Mouse (Mus musculus) ES-CJ7 (cell line): ENCODE results near the gene Kat2a.

ENCODE experiments used
- DNase-seq: peaks from one replicate; pipeline ENCODE4 v3.0.0; 2011; ENCODE audit warnings: low read depth, low spot score

Kat2a gene

DNA sequence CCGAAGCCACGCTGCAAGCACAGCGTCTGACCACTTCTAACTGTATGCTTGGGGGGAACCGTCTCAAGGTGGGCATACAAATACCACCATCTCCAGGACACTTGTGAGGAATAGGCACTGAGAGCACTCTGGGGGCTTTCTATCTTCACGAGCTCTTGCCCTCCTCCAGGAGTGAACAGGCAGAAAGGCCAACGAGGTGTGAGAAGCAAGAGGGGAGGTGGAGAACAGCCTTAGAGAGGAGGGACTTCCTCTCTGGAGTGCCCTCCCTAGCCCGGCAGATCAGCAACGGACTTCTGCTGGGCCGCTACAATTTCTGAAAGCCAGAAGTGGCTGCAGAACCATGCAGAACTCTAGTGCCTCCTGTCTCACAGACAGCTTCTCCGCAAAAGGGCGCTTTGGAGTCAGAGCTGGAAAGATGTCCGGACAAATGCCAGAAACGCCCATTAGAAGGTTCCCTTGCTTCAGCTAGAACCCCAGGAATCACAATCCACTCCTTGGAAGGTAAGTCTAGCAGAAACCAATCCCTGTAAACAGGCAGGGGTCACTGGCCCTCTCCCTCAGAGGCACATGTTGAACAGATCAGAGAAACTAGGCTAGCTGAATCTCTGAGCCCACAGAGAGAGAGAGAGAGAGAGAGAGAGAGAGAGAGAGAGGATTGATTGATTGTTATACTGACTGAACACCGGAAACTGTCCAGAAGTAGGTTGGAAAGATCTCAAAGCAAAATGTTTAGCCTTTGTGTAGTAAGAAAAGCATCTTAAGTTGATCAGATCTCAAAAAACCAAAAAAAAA is 23.9 kb upstream of the Kat2a start:
- no peak for DNase-seq

DNA sequence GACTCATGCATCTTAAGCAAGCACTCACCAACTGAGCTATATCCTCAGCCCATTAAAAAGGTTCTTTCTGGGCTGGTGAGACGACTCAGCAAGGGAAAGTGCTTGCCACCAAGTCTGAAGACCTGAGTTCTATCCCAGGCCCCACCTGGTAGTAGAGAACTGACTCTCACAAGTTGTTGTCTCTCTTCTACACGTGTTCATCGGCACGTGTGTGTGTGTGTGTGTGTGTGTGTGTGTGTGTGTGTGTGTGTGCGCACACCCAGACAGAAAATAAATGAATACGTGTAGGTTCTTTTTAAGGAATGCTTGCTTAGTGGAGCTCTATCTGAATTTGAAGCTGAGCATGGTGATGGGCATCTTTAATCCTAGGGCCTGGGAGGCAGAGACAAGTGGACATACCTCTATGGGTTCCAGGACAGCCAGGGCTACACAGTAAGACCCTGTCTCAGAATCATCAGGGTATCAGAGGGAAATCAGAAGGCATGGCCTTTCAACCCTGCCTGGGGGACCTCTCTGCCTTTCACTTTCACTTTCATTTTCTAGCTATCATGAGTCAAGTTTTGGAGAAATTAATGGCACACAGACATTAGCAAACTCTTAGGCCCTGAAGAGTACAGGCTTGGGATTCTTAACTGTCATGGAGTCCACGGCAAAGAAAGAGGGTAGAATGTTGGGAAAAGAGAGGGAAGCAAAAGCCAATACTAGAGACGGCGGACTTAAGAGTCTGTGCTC is 23.0 kb upstream of the Kat2a start:
- no peak for DNase-seq

DNA sequence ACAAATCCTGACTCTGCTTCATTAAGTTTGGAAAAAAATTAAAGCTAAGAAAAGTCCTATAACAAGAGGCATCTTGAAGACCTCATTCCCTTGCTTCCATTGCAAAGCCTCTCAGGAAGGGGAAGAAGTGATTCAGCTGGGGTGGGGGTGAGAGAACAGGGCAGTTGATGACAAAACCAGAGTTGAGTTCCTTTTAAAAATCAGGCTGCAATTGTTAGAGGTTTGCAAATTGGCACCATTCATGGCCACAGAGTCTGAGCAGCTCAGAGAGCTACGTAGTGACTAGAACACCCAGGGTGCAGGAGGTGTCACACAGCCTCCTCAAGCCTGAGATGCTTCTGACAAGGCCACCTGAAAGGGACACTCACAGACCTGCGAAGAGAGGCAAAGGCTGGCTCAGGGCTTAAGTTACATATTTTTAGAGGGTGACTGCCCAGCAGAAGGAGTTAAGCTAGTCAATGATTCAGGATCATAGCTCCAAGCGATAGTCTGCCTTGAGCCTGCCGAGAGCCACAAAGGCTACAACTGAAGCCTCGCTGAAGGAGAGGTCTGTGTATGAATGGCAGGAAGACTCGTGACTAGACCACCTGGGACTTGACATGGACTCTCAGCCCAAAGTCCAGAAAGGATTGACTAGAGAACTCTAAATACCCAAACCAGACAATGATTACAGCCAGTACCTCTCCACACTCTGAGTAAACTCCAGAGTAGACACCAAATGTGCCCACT is 18.4 kb upstream of the Kat2a start:
- no peak for DNase-seq

DNA sequence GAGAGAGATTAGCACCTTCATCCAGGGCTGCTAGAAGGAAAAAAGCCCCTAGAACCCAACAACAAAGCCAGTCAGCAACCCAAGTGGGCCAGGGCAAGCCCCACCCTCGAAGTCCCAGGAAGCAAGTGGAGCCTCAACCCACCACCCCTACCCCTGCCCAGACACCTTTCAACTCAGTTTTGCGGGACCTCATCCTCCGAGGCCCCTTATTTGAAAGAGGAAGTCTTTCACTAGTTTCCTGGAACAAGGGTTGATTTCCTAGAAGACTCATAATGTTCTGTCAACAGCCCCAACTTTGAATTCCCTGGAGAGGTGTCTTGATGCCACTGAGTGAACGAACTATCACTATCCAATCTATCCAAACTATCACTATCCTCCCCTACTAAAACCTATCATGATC is 17.7 kb upstream of the Kat2a start:
- no peak for DNase-seq

DNA sequence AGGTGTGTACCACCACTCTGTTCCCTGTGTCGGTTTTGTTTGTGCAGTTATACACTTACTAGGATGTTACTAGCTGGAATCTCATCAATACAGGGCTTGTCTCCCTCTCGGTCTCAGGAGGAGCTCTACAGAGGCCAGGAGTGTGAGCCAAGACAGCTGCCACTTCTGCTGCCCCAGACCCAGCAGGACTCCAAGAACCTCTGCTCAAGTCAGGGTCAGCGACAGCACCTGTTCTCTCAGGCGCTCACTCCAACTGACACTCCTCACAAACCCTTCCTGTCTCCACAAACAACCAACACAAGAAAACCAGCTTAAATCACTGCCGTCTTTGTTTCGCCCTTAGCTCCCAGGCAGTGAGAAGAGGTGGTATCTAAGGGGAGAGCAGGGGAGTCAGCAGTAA is 16.3 kb upstream of the Kat2a start:
- DNase-seq, result no peak

DNA sequence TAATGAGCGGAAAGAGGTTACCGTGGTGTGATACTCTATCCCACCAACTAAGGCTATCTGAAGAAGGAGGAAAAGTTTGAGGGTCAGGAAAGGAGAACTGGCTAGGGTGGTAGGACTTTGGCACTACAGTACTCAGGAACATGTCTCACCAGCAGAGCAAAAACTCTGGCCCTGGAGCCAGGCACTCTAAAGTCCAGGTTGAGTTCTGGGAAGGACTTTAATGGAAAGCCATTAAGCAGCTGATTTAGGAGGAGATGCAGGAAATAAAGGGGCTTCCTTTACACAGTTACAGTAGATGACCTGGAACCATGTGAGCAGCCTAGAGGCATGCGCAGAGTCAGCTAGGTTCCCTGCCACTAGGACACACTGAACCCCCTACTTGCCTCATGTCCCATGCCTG is 14.9 kb upstream of the Kat2a start:
- no peak for DNase-seq

DNA sequence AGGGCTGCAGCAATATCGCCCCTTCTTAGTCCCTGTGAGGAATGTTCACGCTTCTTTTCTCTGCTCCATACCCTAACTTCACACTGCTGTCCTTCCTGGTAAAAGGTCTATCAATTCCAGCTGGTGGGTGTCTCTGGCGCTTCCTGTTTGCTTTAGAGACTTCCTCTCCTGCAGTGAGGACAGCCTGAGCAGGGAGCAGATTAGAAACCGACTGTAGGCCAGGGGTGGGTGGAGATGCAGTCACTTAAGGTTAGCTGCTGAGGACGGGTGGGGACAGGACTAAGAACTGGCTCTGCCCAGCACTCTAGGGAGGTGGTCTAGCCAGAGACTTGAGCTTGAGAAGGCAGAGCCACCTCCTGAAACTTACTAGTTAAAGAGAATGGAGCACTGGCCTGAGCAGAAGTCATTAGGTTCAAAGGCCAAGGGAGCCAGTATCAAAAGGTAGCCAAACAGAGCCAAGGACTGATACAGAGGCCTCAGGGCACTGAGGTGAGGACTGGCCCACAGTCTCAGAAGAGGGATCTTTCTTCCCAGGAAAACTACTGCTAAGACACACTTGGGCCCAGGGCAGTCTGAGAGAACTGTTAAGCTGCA is 12.8 kb upstream of the Kat2a start:
- DNase-seq, result no peak

DNA sequence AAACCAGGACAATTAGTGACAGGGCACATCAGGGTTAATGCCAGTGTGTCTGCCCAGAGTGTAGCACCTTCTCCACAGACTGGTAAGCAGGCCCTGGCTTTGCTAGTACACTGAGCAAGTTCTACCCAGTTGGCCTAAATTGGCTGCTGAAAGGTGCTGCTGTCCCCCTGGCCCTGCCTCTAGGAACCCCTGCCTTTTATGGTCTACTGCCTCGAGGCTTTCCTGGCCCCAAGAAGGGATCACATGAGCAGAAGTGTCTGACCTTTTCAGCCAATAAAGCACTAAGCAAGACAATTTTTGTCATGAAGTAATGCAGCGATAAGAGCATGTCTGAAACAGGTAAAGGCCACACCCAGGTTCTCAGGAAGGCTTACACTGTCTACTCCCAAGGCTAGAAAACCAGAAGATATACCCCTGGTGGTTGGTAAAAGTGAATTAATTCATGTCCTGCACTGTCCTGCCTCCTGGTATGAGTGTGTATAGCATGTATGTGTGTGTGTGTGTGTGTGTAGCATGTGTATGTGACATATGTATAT is 10.3 kb upstream of the Kat2a start:
- DNase-seq, result no peak

DNA sequence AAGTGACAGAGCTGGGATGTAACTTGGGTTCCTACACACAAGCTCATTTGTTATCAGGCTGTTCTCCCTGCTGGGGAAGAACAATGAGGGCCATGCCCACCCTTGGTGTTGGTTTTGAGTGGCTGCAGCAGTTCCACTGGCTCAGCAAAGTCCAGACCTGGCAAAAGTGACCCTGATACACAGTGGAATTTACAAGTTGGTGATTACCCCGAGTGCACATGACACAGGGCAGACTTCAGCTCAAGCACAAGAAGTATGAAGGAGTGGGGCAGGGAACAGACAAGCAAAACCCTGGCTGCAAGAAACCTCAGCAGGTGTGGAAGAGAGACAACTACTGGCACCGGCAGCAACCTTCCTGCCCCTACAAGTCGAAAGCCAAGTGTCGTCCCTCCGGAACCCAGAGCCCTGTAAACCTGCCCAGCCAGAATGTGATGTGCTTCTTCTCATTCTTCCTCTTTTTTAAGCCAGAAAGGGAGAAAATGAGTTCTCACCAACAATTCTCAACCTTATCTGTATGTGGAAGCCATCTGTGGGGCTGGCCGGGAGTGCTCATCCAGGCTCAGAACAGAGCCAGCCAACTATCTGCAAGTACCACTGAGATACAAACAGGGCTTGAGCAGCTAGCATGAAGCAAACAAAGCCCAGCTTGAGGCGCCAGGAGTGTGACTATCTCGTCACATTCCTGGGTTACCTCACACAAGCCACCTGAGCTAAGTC is 9.7 kb upstream of the Kat2a start:
- DNase-seq, result no peak

DNA sequence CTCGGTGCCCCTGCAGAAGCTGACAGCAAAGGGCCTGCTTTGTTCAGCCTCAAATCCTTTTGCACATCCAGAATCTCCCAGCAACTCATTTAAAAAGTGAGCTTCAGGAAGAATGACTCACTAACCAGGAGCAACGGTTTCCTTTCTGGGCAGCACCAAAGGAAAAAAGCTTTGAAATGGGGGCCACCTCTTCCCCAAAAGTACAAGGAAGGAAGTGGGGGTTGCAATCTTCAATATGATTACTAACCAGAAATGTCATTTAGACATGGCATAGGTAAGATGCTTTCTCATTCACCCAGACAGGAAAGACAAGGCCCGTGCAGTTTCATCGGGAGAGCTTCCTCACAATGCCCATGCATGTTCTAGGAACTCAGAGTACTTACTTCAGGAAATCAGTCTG is 9.0 kb upstream of the Kat2a start:
- DNase-seq, result no peak

DNA sequence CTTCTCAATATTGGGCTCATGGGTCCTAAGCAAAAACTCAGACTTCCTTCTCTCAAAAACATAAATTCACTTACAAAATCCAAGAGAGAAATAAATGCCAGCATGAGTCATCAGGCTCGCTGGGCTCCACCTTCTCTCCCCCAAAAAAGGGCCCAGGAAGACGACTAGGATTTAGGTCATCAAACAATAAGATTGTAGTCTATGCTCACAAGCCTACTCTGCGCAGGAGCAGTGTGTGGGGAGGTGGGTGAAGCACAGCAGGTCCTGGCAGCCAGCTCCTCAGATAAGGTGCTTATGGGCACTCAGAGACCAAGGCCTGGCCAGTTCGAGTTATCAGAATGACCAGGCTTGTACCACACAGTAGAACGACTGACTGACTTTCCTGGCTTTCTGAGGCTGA is 8.1 kb upstream of the Kat2a start:
- no peak for DNase-seq

DNA sequence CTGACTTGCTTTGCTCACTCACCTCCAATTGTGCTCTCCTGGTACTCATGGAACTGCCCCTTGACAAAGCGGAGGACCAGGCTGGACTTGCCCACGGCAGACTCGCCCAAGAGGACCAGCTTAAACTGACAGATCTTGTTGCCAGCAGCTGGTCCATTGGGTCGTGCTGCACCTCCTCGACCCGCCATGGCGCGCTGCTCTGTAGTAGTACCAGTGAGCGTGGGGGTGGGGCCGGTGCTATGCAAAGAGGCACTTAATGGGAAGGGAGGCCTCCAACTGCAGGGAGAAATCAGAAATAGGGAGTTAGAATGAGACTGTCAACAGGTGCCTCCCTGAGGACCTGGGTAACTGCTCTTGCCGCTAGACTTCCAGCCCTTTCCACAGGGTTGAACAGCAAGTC is 7.6 kb upstream of the Kat2a start:
- DNase-seq, result peak; percentile 62

DNA sequence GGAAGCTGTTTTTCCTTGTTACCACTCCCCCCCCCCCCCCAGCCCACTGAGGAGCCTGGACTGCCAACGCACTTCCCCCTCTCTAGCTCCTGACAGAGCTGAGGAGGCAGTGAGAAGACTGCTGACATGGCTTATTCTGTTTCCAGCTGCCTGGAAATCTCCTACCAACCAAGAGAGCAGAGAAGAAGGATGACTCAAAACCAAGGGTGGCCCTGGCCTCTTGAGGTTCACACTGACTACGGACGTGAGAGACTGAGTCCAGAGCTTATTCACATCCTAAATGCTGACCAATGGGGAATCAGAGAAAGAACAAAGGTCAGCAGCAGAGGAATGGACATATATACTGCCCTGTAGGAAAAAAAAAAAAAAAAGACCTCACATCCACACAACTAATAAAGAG is 7.0 kb upstream of the Kat2a start:
- DNase-seq, result no peak

DNA sequence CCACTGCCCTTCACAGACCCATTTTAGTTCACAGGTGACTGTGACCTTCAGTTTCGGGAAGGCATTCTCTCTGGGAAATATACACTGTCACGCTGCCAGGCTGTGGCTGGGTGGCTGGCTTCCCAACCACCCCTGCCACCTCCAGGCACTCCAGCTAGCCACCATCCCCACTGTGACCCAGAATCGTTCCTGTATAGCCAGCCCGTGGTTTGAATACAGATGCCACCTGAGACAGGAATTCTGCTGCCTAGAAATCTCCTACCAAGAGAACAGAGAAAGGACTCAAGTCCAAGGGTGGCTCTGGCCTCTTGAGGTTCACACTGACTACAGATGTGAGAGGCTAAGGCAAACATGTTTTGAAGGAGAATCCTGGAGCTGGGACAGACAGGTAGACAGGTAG is 6.6 kb upstream of the Kat2a start:
- no peak for DNase-seq

DNA sequence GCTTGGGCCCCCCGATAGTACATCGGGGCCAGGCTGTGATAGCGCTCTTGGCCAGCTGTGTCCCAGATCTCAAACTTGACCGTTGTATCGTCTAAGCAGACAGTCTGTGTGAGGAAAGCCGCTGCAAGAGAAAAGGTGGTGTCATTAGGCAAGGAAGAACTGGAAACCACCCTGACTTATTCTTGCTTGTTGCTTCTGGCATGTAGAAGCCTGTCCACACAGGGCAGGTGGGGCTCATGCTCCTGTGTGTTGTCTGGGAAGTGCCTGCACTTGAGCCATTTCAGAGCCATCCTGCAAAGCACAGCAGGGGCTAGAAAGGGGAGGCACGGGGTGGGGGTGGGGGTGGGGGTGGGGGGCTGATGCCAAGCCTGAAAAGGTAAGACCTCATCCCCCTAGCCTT is 6.2 kb upstream of the Kat2a start:
- DNase-seq, result no peak

DNA sequence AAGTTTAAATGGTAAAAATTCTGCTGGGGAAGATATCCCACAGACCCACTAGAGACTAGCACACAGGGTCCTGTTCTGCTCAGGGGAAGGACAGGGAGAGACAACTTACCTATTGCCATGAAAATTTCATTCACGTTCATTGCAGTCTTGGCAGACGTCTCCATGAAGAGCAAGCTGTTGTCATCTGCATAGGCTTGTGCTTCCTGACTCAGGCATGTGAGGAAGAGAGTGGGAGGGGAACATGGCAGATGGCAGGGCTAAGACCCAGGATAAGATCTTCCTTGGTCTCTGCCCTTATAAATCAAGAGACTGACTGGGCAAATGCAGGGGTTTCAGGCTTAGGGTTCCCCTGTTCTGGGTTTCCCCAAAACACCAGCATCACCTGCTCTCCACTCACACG is 4.4 kb upstream of the Kat2a start:
- no peak for DNase-seq

DNA sequence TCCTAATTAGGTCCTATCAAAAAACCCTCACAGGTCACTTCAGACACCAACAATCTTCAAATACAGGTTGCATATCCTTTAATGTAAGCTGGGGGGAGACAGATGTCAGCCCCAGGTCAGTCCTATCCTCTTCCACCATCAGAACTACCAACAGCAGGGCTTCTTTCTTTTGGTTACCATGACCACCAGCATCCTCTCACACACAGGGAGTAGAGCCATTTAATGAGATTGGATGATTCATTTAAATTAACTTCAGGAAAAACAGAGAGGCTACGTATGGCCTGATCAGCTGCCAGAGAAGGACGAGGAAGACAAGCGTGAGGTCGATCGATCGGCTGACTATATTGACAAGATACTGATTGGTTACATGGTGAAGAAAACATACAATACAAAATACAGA is 2.7 kb upstream of the Kat2a start:
- DNase-seq, result no peak

DNA sequence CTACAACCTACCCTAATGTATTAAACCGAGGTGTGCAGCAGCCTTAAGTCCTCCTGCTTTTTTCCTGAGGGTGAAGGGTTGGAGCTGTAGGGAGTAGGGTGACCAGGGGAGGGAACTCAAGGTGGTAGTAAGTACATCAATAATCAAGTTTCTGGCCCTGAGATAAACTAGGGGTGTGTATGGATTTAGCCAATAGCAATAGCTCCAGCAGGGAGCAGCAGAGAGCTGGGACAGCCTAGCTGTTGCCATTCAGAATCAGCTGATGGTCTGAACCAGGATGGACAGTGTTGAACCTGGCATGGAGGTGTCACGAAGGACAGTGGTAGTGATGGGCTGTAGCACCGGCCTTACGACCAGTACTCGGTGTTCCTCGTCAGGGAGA is 2.3 kb upstream of the Kat2a start:
- DNase-seq, result peak; percentile 78

DNA sequence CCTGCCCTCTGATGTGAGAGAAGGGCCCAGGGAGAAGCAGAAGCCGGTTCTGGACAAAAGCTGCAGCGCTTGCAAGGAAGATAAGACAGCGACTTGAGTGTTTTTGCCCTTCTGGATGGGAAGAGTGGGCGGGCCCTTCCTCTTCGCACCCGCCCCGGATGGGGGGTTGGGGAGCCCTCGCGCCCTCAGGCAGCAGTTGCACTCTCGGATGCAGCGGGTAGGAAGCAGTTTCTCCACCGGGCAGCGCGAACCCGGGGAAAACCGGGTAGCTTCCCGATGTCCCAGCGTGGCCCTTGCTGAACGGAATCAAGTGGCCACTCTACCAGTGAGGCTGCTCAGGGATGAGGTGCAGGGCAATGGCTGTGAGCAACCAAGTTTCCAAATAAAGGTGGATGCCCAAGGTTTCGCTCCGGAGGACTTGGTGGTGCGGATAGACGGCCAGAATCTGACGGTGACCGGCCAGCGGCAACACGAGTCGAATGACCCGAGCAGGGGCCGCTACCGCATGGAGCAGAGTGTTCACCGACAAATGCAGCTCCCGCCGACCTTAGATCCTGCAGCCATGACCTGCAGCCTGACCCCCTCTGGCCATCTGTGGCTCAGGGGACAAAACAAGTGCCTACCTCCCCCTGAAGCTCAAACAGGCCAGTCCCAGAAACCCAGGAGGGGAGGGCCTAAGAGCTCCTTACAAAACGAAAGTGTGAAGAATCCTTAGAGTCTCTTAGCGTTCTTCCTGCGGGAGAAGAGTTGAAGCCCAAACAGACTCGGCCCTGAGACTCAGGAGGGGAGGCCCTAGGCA is 1.7 kb upstream of the Kat2a start, which contains the start of gene Hspb9:
TSS of gene Hspb9 (plus strand) at position 116 of the 799 bp plus-strand sequence.
- DNase-seq, result peak; percentile 89

DNA sequence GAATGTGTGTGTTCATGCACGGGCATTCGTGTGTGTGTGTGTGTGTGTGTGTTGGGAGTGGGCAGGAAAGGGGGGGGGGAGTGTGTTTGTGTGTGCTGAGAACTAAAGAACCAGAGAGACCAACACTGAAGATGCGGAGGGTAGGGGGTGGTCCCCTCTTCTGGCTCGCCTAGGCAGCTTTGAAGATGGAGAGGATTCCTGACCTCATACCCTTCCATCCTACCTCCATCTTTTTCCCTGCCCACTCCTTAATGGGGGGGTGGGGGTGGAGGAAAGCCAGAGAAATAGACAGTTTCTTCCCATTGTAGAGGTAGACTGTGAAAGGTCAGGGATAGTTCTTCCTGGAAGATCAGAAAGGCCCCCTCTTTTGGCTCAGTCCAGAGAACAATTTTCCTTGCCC is 909 bp upstream of the Kat2a start:
- no peak for DNase-seq

DNA sequence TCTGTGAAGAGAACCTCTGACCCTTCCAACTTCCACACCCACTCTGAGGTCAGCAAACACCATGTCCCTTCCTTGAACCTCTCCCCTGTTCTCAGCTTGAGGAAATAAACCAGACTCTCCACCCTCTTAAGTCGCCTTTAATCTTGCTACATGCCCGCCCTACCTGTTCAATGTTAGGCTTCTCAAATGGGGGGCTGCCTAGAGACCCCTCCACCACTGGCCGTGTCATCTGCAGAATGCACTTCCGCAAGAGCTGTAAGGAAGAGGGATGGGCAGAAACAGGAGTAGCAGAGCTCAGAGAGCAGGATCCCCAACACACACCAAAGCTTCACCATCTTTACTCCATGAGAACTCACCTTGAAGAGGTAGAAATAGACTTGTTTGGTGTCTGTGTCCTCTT is 1.3 kb downstream of the Kat2a start:
- no peak for DNase-seq
